Mouse (Mus musculus) embryonic fibroblast, embryonic 13.5 days (primary cell): ENCODE results near the gene Neu1.

Experiments used
- CTCF ChIP-seq: IDR thresholded peaks from 2 replicates; pipeline ENCODE4 v1.5.1; 2011; ENCODE audit warnings: mild to moderate bottlenecking, control low read depth, low read length, moderate library complexity, borderline replicate concordance; ENCODE audit not compliant: insufficient read depth
- POLR2A ChIP-seq: IDR thresholded peaks from 2 replicates; pipeline ENCODE4 v1.6.1; 2011; ENCODE audit warnings: low read depth, mild to moderate bottlenecking, control low read depth, low read length, moderate library complexity

GRCm38 (mm10) chr17:34977000-34977399, 45.9 kb downstream of the Neu1 start:
- no peak for TF ChIP-seq CTCF
- no peak for TF ChIP-seq POLR2A
